Mouse (Mus musculus): ENCODE results near the gene Msrb3. TPM values are rescaled to one million over a fixed set of nuclear protein-coding genes. Genes with fewer than 3 reads are reported as not detected.

Msrb3 gene
- total and polyA plus RNA-seq, 3 experiments, result 0.15 TPM; not detected in 1

GRCm38 (mm10) chr10:120811796-120812443 lies 87.0 kb downstream of the Msrb3 start (continued):
- no peak for TF ChIP-seq POLR2A (IDR thresholded peaks at IDR 0.05; ENCODE audit: control insufficient read depth in 1 of 2, insufficient read depth in 1 of 2, low read depth in 1 of 2, low read length in 2 of 2, poor library complexity in 1 of 2)
- no peak for TF ChIP-seq CTCF (IDR thresholded peaks at IDR 0.05 in 2 of 3, conservative IDR thresholded peaks at IDR 0.05 in 1 of 3; ENCODE audit: control insufficient read depth in 1 of 3, insufficient read depth in 1 of 3, low read depth in 2 of 3, low read length in 3 of 3, poor library complexity in 1 of 3, severe bottlenecking in 1 of 3)
- TF ChIP-seq CHD1 (IDR thresholded peaks at IDR 0.05; ENCODE audit: low read depth, low read length), result no peak

DNA sequence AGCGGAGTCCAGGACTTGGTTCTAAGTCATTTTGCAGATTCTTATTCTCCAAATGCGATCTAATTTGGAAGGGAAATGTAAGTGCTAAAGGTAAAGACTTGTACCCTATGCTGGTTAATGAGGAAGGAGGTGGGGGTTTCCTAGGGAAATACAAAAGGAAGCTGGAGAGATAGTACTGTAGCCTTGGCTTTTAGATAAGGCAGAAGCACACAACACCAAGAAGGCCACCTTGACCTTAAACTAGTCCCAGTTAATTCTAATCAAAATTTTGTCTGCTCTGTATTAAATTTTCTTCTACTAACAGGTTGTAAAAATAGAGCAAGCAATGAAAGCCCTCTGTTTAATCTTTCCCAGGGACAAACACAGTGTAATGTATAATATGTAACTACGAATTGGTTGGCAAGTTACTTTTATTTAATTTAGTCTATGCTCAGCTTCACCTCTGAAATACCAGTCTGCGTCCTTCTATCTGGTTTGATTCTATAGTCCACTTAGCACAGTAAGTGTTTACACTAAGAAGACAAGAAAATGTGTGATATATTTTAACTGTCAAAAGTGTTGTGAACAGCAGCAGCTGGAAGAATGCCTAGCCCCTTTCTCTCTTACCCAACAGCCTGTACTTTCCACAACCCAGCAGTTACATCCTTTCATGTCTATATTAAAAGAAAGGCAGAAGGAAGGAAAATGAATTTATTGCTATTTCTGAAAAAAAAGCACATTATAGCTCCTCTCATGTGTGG lies 87.9 kb downstream of the Msrb3 start:
- TF ChIP-seq ZNF384 (IDR thresholded peaks at IDR 0.05; ENCODE audit: low read depth, low read length) (no peak), MAZ (IDR thresholded peaks at IDR 0.05; ENCODE audit: low read depth, low read length) (no peak), EP300 (IDR thresholded peaks at IDR 0.05; ENCODE audit: low read depth in 1 of 2, low read length in 2 of 2) (peak; percentile 55 to 62; a peak in 3 of 4 replicates), RCOR1 (IDR thresholded peaks at IDR 0.05; ENCODE audit: low read depth, low read length) (0 out of 2 replicates have a peak, but pooled peaks have one; percentile 8), GATA1 (IDR thresholded peaks at IDR 0.05; ENCODE audit: low read depth, low read length) (peak; percentile 58)
- H3K27ac ChIP-seq (ENCODE audit: control insufficient read depth, low read depth, low read length), result peak overlapping the region; percentile 11; the same call in 1 of the 2 replicates
- H3K4me3 ChIP-seq (ENCODE audit: control insufficient read depth in 1 of 2, insufficient read depth in 1 of 2, low read depth in 2 of 2, low read length in 2 of 2), result no peak overlapping the region

DNA sequence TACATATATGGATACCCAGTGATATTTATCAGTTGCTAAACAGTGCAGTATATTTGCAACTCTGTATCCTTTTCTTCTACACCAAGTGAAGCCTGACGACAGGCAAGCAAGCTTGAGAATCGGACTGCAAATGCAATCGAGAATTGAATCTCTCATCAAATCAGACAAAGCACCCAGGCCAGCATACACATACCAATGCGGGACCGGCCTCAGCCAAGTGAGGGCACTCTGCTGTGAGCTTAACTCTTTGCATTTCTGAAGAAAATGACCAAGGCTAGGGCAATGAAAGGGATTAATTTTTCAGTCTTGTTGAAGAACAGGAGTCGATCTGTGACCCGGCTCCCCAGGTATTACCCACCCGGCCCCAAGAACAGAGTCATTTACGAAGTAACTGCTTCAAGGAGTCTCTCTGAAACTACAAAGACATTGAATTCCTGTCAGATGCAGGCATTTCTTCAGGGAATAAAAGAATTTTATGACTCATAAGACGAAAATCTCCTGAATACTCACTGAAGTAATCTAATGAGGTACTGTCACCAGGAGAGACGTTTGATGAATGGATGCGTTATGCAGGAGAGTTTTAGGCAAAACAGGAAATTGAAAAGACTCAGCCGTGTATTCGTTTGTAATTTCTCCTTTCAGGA lies 88.7 kb downstream of the Msrb3 start:
- H3K27ac ChIP-seq (ENCODE audit: control insufficient read depth, low read depth, low read length), result no peak overlapping the region; the same call in 1 of the 2 replicates
- TF ChIP-seq GATA1 (IDR thresholded peaks at IDR 0.05; ENCODE audit: low read depth, low read length) (no peak), KAT2A (conservative IDR thresholded peaks at IDR 0.05; ENCODE audit: low read depth, low read length) (no peak), MAFK (IDR thresholded peaks at IDR 0.05; ENCODE audit: borderline replicate concordance, low read depth, low read length) (no peak), EP300 (IDR thresholded peaks at IDR 0.05; ENCODE audit: low read depth in 1 of 2, low read length in 2 of 2) (no peak), MEF2A (IDR thresholded peaks at IDR 0.05; ENCODE audit: extremely low read depth, insufficient replicate concordance, low read depth, low read length, poor library complexity, severe bottlenecking) (no peak), NRF1 (IDR thresholded peaks at IDR 0.05; ENCODE audit: insufficient read depth, low read depth, low read length, poor library complexity, severe bottlenecking) (no peak), POLR2AphosphoS2 (IDR thresholded peaks at IDR 0.05; ENCODE audit: low read length) (no peak)
- no peak for DNase-seq (ENCODE audit: low read depth, low spot score)

More for the DNA sequence above, 87.9 kb downstream of the Msrb3 start:
- Histone ChIP-seq H3K36me3 (ENCODE audit: control insufficient read depth in 1 of 2, insufficient read depth in 2 of 2, low read length in 2 of 2) (peaks cover 0 to 30% of the 10 kb centered on the region in 2 experiments; a peak in 2 of 4 replicates), H3K9me3 (replicated peaks; ENCODE audit: insufficient read depth, low read length) (no peaks in the 10 kb centered on the region), H3K9ac (ENCODE audit: control insufficient read depth, low read depth, low read length, poor library complexity, severe bottlenecking) (no peak overlapping the region), H3K79me2 (ENCODE audit: control insufficient read depth, insufficient read depth, low read length, poor library complexity) (no peaks in the 10 kb centered on the region), H3K27me3 (ENCODE audit: control insufficient read depth in 1 of 2, insufficient read depth in 2 of 2, low read length in 2 of 2) (no peaks in the 10 kb centered on the region), H3K4me1 (ENCODE audit: control insufficient read depth in 1 of 2, insufficient read depth in 2 of 2, low read length in 2 of 2) (peaks cover 8 to 27% of the 10 kb centered on the region in 2 experiments)
- DNase-seq (ENCODE audit: low read depth, low spot score), result peak; percentile 16

More for the DNA sequence above, 88.7 kb downstream of the Msrb3 start:
- H3K9ac ChIP-seq (ENCODE audit: control insufficient read depth, low read depth, low read length, poor library complexity, severe bottlenecking), result no peak overlapping the region
- H3K9me3 ChIP-seq (replicated peaks; ENCODE audit: insufficient read depth, low read length), result no peaks in the 10 kb centered on the region
- H3K4me3 ChIP-seq (ENCODE audit: control insufficient read depth in 1 of 2, insufficient read depth in 1 of 2, low read depth in 2 of 2, low read length in 2 of 2), result no peak overlapping the region
- H3K27me3 ChIP-seq (ENCODE audit: control insufficient read depth in 1 of 2, insufficient read depth in 2 of 2, low read length in 2 of 2), result no peaks in the 10 kb centered on the region
- peaks cover 0 to 27% of the 10 kb centered on the region in 2 experiments; a peak in 2 of 4 replicates for H3K36me3 ChIP-seq (ENCODE audit: control insufficient read depth in 1 of 2, insufficient read depth in 2 of 2, low read length in 2 of 2)
- H3K79me2 ChIP-seq (ENCODE audit: control insufficient read depth, insufficient read depth, low read length, poor library complexity), result no peaks in the 10 kb centered on the region
- H3K4me1 ChIP-seq (ENCODE audit: control insufficient read depth in 1 of 2, insufficient read depth in 2 of 2, low read length in 2 of 2), result peaks cover 6 to 23% of the 10 kb centered on the region in 2 experiments; a peak in 3 of 4 replicates

Data from MEL (cell line).